Mouse (Mus musculus) granulocyte monocyte progenitor cell, adult 5-6 weeks (primary cell): ENCODE data around the gene Art5. TPM values are rescaled to one million over a fixed set of nuclear protein-coding genes. Genes with fewer than 3 reads are reported as not detected.

Source experiments
- ATAC-seq: replicated peaks from 2 replicates; pipeline ENCODE4 v1.8.0; 2016; ENCODE audit warnings: mild to moderate bottlenecking, moderate TSS enrichment, inconsistent platforms; ENCODE audit not compliant: poor library complexity, severe bottlenecking
- total RNA-seq, 2 experiments: library from RNA; stranded (forward) in 1 of 2; stranded (reverse) in 1 of 2; fragments of 200-712, 200-1000 nt in 1 of 2; fragments of >200 nt in 1 of 2; fragmentation: Nextera tagmentation in 1 of 2; gene quantifications; 2 replicates each; pipeline ENCODE4 v1.2.3; 2014 to 2017

The Art5 gene
- total RNA-seq (2014; fragmentation: Nextera tagmentation), result 1.9 TPM in 1 of 2 replicates, not detected in the other
- not detected in 2 replicates for total RNA-seq (2017)

- no peak for ATAC-seq
Observed at GRCm38 (mm10) chr7:102109171-102109570, at the start of gene Art5. Gene Art5, minus strand, starts transcription at chr7:102109489.

GRCm38 (mm10) chr7:102153691-102154090 lies 44.4 kb upstream of the Art5 start:
- ATAC-seq, result peak; percentile 55

DNA sequence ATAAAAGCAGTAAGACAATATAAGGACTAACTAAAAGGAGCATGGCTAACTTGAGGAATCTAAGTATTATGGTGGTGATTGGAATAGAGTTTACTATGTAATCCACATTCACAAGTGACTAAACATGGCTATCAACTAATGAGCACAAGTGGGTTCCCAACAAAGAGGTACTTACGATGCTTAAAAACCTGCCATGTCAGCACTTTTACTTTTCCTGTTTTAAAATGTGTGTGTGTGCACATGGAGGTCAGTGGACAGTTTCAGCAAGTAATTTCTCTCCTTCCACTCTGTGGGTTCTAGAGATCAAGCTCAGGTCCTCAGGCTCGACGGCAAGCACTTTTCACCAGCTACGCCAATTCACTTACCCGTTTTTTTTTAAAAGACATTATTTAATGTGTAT lies 28.6 kb upstream of the Art5 start:
- no peak for ATAC-seq

GRCm38 (mm10) chr7:102137464-102137863 lies 28.2 kb upstream of the Art5 start:
- ATAC-seq, result peak; percentile 67

- no peak for ATAC-seq
Observed at GRCm38 (mm10) chr7:102132395-102132794, 23.1 kb upstream of the Art5 start.

GRCm38 (mm10) chr7:102120326-102120725 lies 11.0 kb upstream of the Art5 start:
- ATAC-seq, result no peak

GRCm38 (mm10) chr7:102117382-102117781 lies 8.1 kb upstream of the Art5 start:
- no peak for ATAC-seq

GRCm38 (mm10) chr7:102116579-102117331 lies 7.5 kb upstream of the Art5 start, which contains the start of gene Chrna10:
Gene Chrna10, minus strand, starts transcription at chr7:102116828.
- no peak for ATAC-seq

- no peak for ATAC-seq
Observed at GRCm38 (mm10) chr7:102113151-102113729, 4.0 kb upstream of the Art5 start.

GRCm38 (mm10) chr7:102109746-102110145 lies 457 bp upstream of the Art5 start:
- ATAC-seq, result no peak

DNA sequence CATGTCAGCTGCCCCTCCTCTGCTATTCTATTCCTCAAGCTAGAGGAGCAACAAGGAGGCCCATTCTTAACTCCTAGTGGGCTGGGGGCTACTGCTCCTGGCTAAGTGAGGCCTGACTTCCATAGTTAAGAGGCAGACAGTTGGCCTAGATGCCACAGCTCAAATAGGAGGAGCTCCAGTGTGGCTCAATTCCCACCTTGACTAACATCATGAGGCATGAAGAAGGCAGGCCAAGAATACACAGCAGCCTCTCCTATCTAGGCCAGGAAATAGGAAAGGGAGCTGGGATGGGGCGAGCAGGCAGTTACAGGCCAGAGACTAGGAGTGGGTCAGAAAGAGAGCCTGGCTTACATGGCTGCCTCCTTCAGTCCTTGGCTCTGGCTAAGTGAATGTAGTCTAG lies 1.1 kb downstream of the Art5 start:
- ATAC-seq, result no peak

- peak; percentile 76 for ATAC-seq
Observed at GRCm38 (mm10) chr7:102106700-102107141, 2.6 kb downstream of the Art5 start.

DNA sequence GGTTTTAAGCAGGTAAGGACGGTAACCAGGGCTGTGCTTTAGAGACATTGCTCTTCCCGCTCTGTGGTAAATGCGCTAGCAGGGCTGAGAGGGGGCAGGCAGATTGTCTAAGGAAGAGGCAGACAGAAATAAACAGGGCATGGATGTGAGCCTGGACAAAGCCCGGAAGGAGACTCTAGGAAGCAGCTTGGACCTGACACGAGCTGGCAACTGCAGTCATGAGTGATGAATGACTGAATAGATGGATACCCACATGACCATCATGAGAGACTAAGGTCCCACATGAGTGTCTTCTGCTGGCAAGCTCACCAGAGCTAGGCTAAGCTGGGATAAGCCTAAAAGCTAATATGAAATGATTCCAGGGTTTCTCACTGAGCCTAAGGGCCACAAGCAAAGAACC lies 5.2 kb downstream of the Art5 start:
- ATAC-seq, result no peak

DNA sequence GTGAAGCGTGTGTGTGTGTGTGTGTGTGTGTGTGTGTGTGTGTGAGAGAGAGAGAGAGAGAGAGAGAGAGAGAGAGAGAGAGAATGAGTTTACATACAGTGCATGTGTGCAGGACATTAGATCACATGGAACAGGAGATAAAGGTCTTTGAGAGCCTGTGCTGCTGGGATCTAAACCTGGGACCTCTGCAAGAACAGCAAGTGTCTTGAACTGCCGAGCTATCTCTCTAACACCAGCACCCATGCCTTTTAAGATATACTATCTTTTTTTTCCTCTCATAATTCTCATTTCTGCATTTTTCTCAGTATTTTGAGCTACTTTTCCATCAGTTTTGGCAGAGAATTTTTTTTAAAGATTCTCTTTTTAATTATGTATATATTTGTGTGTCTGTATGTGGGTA lies 5.7 kb downstream of the Art5 start:
- no peak for ATAC-seq

GRCm38 (mm10) chr7:102102696-102103095 lies 6.6 kb downstream of the Art5 start:
- ATAC-seq, result no peak

DNA sequence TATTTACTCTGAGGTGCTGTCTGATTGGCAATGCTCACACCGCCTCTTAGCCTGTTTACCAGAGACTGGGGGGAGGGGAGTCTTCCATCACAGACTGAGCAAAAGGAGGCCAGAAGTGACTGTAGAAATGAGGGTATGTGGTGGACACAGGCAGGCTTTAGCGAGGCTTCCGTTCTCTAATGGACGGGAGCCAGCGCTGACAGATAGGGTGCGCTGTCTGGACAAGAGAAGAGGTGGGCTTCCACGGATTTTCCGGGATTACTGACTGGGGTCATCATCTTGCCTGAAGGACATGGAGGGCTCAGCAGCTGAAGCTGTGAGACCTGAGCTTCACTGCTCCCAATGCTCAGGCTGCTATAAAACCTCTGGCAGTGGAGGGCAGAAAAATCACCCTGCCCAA lies 7.0 kb downstream of the Art5 start:
- no peak for ATAC-seq

DNA sequence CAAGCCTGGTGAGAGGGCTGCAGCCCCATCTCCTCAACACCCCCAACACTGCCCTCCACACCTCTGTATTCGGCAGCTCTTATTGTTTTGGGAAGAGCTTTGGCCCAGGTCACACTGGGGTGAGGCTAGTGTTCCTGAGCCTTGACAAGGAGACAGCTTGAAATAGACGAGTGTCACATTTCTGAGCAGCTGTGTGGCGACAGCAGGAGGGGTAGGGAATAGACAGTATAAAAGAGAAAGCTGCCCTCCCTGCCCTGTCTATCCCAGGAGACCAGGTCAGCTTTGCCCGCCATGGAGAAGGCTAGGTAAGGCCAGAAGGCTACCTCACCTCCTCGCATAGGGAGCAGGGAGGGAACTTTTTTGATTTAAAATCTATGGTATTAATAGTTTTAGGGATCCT lies 7.8 kb downstream of the Art5 start, which contains the start of gene Art1:
Gene Art1 (plus strand): TSS at position 257 of the 400 bp plus-strand sequence.
- ATAC-seq, result no peak

DNA sequence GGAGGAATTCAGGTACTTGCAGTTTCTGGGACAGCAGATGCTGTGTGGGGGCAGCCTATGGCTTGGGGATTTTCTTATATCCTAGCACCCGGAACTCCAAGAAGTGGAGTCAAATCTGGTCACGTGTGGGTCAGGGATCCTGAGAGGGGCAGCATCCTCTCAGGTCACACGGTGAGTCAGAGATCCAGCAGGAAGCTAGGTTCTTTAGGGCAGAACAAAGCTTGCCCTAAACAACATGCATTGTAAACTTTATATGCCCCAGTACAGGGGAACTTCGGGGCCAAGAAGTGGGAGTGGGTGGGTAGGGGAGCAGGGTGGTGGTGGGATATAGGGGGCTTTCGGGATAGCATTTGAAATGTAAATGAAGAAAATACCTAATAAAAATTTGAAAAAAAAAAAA lies 8.4 kb downstream of the Art5 start:
- no peak for ATAC-seq

GRCm38 (mm10) chr7:102099760-102100661 lies 9.3 kb downstream of the Art5 start:
- ATAC-seq, result peak; percentile 90

- no peak for ATAC-seq
Observed at GRCm38 (mm10) chr7:102087336-102087735, 22.0 kb downstream of the Art5 start.
